Mouse (Mus musculus): Measurements from ENCODE around the gene Catsper2.
"Not testable (repeated sequence)": the region's sequence is repeated elsewhere in the genome, so short reads cannot be mapped to it uniquely, and the experiment has no call there.

Gene Catsper2

DNA sequence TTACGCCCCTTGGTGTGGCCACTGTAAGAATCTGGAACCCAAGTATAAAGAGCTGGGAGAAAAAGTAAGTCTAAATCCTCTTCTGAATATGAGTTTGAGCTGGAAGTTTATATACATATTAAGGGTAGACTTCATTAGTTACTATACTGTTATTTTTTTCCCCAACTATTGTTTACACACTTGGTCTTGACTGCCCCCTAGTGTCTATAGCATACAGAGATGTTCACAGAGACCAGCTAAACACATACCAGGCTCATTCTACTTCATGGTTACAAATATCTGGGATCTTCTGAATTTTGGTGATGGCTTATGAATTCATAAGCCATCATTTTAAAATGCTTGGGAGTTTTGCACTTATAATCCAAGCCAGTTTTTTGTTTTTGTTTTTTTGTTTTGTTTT lies 21.3 kb upstream of the Catsper2 start:
- no peak for DNase-seq (ENCODE audit: low spot score)

DNA sequence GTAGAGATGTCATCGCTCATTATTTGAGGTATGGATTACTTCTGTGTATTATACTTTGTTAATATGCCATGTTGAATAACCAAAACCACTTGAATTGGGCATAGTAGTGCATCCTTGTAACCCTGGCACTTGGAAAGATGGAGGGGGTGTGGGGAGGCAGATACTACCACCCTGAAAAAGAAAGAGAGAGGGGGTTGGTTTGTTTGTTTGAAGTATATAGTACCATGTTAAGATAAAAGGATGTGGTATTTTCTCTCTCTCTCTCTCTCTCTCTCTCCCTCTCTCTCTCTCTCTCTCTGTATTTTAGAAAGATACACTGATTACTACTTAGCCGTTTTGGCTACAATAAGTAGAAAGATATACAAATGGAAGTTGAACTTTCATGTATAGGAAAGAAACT lies 12.3 kb upstream of the Catsper2 start:
- no peak for DNase-seq (ENCODE audit: low spot score)

DNA sequence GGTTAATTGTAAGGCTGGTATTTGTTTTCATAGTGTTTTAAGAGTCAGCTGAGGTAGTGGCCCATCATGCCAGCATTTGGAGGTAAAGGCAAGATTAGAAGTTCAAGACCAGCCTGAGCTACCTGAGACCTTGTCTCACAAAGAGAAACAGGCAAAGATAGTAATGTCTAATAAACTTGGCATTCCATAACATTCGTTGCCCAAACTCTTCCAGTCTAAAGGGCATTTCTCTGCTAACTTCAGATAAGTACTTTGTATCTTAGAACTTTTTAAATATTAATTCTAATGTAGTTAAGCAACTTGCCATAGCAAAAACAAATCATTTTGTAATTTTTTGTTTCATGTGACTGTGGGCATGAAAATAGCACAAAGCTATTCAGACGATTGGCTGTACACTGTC lies 9.6 kb upstream of the Catsper2 start:
- DNase-seq (ENCODE audit: low spot score), result no peak

DNA sequence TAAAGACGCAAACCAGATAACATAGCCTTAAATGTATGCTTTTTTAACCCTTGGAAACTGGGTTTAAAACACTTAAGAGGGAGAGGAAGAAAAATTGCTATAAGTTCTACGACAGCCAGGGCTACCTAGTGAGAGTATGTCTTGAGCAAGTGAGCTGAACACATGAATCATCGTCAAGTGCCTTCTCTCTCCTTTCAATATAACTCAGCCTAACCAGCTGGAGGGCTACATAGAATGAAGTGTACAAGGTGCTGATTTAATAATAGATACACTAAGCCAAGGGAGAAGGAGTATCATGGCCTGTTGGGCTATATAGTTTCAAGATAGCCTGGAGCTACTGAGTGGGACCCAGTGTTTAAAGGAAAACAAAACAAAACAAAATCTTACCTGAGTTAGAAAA lies 4.9 kb upstream of the Catsper2 start:
- no peak for DNase-seq (ENCODE audit: low spot score)

DNA sequence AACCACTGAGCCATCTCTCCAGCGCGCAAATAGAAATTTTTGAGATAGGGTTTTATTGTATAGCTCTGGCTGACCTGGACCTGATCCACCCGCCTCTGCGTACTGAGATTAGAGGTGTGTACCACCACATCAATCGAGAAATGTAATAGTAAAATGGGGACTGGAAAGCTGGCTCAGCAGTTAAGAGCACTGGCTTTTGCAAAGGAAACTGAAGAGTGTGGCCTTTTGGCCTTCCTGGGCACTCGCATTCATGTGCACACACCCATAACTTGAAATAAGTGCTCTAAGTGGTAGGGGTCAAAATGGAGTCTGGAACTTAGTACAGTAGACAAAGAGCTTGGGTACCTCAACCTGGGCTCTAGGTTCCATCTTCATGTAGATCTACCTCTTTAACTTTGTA lies 2.8 kb upstream of the Catsper2 start:
- DNase-seq (ENCODE audit: low spot score), result no peak

DNA sequence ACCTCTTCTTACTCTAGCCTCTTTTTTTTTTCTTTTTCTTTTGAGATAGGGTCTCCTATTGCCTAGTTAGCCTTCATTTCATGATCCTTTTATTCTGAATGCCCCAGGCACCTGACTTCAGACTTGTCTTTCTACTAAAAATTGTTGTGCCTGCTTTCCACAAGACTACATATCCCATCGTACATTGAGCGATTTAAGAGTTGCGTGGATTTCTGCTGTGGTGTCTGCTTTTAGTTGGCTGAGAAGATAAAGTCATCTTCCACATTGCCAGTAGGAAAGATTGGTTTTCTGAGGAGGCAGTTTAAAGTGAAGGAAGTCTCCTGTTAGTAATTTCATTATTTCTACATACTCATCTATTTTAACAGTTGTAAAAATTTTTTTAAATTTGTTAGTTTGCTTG lies 2.0 kb upstream of the Catsper2 start:
- DNase-seq (ENCODE audit: low spot score), result no peak

DNA sequence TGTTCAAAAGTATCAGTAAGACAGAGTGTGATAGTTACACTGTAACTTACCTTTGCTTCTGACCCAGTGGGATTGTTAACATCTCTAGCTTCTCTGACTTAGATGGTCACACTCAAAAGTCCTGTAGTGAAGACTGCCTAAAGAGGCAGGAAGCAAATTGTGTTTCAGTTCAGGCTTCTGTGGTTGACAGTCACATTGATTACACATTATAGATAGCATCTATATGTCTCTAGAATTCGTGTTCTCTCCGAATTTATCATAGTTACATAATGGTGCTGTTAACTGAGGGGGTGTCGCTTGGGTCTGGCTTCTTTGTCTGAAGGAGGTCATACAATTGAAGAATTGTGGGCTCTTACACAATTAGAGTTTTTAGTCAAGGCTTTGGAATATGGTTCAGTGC lies 1.5 kb upstream of the Catsper2 start:
- no peak for DNase-seq (ENCODE audit: low spot score)

DNA sequence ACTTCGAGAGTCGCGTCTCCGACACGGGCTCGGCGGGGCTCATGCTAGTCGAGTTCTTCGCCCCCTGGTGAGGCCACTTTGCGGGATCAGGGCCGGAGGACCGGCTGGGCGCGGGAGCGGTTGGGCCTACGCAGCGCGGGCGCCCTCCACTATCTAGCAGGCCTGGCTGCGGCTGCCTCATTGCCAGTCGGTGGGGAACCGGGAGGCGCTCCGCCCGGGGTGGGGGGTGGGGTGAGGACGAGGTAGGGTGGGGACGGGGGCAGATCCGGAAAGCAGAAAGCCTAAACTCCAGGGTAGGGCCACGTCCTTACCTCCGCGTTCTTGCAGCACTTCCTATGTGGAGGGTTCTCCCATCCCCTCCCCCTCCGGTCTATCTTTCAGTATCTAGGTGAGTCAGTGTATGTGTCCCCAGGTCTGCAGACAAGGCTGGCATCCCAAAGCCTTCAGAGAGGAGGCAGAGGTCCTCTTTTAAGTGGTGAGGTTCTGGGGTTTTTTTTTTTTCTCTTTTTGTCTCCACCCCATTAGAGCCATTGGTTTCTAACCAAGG lies 620 bp upstream of the Catsper2 start:
- DNase-seq (ENCODE audit: low spot score), result no peak

DNA sequence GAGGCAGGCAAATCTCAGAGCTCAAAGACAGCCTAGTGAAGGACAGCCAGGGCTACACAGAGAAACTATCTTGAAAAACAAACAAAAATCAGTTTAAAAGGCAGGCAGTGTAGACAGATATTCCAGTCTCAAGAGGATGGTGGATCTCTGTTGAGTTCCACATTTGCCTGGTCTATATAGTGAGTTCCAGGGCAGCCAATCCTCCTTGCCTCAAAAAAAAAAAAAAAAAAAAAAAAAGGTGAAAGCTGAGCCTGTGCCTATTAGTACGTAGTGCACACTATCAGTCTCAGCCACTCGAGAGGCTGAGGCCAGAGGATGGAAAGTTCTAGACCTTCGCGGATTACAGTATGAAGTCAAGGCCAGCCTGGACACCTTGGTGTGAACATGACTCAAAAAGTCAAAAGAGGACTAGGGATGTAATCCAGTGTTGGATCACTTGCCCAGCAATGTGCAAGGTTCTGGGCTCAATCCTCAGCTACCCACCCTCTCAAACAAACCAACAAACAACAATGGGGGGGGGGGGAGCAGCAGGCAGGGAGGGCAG lies 677 bp downstream of the Catsper2 start:
- no peak for DNase-seq (ENCODE audit: low spot score)

DNA sequence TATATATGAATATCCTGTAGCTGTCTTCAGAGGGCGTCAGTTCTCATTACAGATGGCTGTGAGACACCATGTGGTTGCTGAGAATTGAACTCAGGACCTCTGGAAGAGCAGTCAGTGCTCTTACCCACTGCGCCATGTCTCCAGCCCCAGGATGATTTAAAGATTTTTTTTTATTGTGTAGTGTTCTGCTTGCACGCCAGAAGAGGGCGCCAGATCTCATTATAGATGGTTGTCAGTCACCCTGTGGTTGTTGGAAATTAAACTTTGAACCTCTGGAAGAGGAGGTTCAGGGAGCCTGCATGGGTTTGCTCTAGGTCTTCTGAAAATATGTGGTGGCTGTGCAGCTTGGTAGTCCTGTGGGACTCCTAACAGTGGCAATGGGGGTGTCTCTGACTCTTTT lies 5.4 kb downstream of the Catsper2 start:
- no peak for DNase-seq (ENCODE audit: low spot score)

DNA sequence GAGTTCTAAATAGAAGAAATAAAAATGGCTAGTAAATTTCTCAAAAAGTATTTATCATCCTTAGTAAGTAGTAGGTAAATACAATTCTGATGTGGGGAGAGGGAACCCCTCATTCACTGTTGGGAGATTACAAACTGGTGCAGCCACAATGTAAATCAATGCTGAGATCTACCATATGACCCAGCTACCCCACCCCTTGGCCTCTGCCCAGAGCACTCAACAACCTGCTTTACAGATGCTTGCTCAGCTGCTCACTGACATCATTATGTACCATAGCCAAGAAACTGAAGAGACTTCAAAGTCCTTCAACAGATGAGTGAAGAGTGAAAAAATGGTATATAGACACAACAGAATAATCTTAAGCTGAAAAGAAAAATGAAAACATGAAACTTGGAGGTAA lies 10.3 kb downstream of the Catsper2 start:
- no peak for DNase-seq (ENCODE audit: low spot score)

DNA sequence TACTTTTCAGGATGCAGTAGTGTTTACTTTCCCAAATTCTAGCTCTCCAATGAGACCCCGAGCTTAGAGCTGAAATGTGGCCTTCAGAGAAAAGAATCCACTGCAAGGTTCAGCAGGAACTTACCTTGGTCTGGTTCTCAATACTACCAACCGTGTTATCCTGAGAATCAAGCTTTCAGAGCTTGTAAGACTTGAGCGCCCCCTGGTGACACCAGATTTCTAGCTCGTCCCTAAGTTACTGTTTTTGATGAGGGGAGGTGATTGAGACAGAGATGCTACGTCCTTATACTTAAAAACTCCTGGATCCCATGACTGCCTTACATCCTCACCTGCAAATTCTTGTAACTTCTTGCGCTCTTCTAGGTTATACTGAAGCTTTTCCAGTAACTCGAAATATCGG lies 17.0 kb downstream of the Catsper2 start:
- peak; percentile 63 for DNase-seq (ENCODE audit: low spot score)

DNA sequence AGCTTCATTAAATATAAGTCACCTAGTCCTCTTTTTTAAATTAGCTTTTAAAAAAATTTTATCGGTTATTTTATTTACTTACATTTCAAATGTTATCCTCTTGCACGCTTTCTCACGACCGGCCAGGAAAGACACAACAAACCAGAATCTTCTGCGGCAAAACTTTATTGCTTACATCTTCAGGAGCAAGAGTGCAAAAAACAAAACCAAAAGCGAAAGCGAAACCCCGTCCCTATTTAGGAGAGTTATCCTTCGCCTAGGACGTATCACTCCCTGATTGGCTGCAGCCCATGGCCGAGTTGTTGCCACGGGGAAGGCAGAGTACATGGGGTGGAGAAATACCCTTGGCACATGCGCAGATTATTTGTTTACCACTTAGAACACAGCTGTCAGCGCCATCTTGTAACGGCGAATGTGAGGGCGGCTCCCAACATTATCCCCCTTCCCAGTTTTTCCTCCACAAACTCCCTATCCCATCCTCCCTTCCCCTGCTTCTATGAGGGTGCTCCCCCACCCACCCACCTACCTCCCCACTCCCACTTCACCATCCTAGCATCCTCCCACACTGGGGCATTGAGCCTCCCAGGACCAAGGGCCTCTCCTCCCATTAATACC lies 26.5 kb downstream of the Catsper2 start, which contains the start of gene Strc:
Gene Strc (minus strand): TSS at position 208 of the 615 bp plus-strand sequence.
- not testable (repeated sequence) for DNase-seq (ENCODE audit: low spot score)

DNA sequence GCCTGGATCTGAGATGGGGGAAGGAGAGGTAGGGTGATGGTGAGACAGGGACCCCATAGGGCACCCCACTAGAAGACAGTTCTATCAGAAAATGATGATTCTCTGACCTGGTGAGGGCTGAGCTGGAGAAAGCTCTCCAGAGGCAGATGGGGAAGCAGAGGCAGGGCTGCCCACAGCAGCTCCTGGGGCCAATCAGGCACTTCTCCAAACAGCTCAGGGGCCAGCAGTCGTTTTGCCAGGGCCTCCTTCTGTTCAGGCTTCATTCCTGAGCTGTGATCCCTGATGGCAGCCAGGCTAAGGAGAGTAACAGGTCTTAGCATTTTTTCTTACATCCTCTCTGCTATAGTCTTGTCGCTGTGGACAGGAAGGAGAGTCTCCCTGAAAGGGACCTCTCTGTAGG lies 38.8 kb downstream of the Catsper2 start:
- DNase-seq (ENCODE audit: low spot score), result no peak

DNA sequence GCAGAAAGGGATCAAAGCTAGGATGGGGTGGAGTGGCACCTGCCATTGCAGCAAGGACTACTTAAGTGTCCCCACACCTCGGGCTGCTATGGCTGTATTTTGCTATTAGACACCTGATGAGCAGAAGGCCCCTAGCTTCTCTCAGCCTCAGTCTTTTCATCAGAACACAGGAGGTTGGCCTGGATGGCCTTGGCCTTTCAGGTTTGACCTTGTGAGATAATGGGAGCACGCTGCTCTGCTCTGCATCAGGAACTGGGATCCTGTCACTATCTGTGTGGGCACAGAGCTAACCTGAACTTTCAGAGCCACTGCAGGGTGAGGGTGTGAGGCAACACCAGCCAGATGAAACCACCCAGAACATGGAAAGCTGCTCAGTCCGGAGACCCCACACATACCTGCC lies 41.3 kb downstream of the Catsper2 start:
- DNase-seq (ENCODE audit: low spot score), result no peak

DNA sequence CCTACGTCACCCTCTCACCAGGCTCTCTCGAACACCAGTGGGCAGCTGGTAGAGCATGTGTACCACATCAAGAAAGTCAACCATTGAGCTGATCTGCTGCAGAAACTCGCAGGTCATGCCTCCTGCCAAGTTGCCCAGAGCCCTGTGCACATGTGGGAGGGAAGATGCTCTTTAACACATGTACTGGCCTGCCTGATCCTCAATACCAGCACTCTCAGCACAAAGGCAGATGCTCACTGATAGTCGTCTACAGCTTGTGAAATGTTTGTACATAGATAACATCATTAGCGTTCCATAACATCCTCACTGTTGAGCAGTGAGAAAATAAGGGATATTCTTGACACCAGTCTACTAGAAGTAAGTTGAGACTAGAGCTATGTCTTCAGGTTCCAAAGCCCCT lies 42.7 kb downstream of the Catsper2 start:
- no peak for DNase-seq (ENCODE audit: low spot score)

DNA sequence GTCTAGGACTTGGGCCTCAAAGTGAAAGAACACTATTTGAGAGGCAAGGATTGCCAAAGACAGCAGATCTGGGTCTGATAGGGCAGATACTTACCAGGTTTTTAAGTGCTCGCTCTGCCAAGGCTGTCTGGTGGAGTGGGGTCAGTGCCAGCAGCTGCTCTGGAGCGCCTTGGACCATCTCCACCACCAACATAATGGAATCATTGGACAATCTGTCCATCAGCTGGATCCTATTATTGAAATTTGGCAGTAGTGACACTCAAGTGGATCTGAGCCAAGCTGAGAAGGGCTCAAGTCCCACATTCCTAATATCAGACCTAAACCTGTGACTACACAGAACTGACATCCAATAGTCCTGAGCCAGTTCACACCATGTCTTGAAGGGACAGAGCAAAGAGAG lies 44.8 kb downstream of the Catsper2 start:
- DNase-seq (ENCODE audit: low spot score), result no peak

DNA sequence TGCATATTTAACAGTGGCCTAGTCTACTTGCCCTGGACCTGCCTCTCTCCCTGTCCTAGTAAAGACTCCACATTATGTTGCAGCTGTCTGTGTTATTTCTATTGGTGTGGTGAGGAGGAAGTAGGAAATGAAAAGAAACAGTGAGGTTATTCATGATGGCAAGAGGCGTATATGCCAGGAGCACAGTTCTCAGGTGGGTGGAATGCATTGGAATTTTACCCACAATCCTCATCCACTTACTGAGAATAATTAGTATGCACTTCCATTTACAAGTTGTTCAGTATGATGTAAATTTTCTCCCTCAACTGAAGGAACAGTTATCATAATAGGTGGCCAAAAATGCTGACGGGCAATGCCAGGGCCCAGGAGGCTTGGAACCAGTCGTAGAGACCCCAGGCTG lies 49.9 kb downstream of the Catsper2 start:
- no peak for DNase-seq (ENCODE audit: low spot score)

DNA sequence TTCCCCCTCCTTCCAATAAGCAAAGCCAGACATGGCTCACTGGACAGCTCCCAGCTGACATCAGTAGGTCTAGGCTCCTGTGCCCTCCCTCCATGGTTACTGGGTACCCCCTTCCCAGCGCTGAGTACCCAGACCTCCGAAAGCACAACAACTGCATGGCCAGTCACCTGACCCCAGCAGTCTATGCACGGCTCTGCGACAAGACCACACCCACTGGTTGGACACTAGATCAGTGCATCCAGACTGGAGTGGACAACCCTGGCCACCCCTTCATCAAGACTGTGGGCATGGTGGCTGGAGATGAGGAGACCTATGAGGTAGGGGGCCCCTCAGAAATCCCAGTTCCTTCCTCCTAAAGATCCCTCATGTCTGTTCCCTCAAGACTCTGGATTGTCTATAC lies 54.1 kb downstream of the Catsper2 start:
- DNase-seq (ENCODE audit: low spot score), result no peak

DNA sequence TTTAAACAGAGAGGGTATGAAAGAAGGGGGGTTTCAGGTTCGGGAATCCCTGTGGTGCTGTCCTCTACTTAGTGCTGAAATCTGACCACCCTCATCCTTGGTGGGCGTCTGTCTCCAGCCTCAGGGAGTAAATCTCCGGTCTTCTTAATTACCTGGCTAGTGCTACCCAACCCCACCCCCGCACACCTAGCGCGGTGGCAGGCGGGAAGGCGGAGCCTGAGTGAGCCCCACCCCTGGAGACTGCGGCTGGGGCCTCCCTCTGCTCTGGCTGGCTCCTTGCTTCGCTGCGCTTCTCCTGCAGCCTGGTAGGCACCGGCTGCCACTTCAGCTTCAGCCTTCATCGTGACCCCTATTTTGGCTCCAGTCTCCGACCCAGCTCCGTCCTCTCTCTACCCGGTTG lies 55.2 kb downstream of the Catsper2 start:
- DNase-seq (ENCODE audit: low spot score), result no peak

DNA sequence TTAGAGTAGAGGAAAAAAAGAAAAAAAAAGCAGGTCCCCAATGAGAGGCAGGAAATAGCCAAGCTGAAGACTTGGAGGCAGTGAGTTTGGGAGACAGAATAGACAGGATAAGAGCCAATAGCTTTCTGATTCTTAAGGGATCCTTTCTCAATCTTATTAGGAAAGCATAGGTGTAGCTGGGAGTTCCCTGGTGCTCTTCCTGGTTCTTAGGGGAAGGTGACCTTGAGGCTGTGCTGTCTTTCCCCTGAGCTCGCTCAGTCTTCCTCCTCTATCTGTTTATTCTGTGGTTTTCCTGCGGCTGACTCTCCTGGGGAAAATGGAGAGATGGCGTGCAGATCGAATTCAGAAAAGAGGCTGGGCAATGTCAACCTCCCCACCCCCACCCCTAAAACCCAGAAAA lies 55.6 kb downstream of the Catsper2 start:
- no peak for DNase-seq (ENCODE audit: low spot score)

DNA sequence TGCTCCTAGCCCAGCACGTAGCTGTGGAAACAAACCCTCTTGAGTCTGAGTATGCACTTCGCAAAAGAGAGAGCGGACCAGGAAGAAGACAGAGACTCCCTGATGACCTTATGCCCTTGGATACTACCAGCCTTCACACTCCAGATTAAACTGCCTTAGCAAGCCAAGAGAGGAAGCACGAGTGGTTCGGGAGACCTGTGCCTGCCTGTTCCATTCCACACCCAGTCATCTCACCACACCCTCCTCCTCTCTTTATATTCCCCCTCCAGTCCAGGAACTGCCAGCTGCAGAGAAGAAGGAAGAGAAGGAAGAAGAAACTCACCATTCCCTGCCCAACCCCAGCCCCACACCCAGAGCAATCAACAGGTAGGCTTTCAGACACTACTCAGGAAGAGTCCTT lies 56.1 kb downstream of the Catsper2 start, which contains the start of gene Ckmt1:
Gene Ckmt1 (plus strand): TSS at position 221 of the 400 bp plus-strand sequence.
- no peak for DNase-seq (ENCODE audit: low spot score)

DNA sequence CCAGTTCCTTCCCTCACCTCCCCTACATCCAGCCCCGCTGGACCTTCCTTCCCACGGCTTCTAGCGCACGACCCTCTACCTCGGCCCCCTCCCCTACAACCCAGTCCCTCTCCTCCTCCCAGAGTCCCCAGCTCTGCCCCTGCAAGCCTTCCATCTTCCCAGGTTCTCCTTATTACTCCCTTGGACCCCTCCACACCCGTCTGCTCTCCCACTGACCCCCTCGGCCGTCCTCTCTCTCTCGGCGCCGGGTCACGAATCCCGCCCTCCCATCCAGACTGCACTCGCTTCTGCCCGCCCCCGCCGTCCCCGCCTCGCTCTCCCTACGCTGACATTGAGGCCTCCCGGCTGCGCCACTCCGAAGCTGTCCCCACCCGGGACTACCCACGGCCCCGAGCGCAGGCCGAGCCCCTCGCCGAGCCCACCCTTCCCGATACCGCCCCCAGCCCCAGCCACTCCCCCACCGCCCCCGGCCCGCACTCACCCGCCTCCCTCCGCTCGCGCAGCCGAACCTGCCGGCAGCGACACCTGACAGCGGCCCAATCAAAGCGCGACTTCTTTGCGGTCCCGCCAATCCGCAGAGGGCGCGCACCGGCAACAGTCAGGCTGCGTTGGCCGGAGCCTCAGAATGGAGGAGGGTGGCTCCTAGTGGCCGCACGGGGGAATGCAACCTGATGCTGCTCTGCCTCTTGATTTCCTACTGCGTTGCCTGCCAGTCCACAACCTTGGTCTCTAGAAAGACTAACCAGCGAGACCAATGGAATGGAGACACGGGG lies 58.6 kb downstream of the Catsper2 start, which contains the start of gene Ppip5k1:
Gene Ppip5k1 (minus strand): TSS at position 577 of the 773 bp plus-strand sequence.
- peak; percentile 98 for DNase-seq (ENCODE audit: low spot score)

All from layer of hippocampus, adult 9-10 months (tissue).